Mouse (Mus musculus): ENCODE data around the gene Pold4. TPM values are rescaled to one million over a fixed set of nuclear protein-coding genes. Genes with fewer than 3 reads are reported as not detected.

Gene Pold4
- 10 to 100 TPM in 1 of 2 experiments, 1 to 10 TPM in 1; 9.7 to 11.1 TPM for total RNA-seq (2021)

- intact Hi-C loops (cut with DNase I) = no loop called here
- peak; percentile 98 for DNase-seq (ENCODE audit: low spot score)
Measured at GRCm38 (mm10) chr19:4231253-4232185, at the start of gene Pold4. TSS of gene Pold4 (plus strand) at chr19:4231899.

- intact Hi-C loops (cut with DNase I) = no loop called here
- no peak for DNase-seq (ENCODE audit: low spot score)
Measured at GRCm38 (mm10) chr19:4183689-4184088, 48.0 kb upstream of the Pold4 start.

- intact Hi-C loops (cut with DNase I) = no loop called here
- DNase-seq (ENCODE audit: low spot score) = no peak
Measured at GRCm38 (mm10) chr19:4184976-4185975, 46.4 kb upstream of the Pold4 start.

- intact Hi-C loops (cut with DNase I) = loop anchor here (2.0 kb wide), 1 partner anchor 15 kb away; no protein-coding TSS in a partner anchor
- no peak for DNase-seq (ENCODE audit: low spot score)
Measured at GRCm38 (mm10) chr19:4187303-4187702, 44.4 kb upstream of the Pold4 start.

- intact Hi-C loops (cut with DNase I) = no loop called here
- DNase-seq (ENCODE audit: low spot score) = no peak
Measured at GRCm38 (mm10) chr19:4189051-4189620, 42.6 kb upstream of the Pold4 start.

GRCm38 (mm10) chr19:4190831-4191334 lies 40.8 kb upstream of the Pold4 start, which contains the start of gene Tbc1d10c:
TSS of gene Tbc1d10c (minus strand) at chr19:4191284.
- intact Hi-C loops (cut with DNase I) = no loop called here

DNA sequence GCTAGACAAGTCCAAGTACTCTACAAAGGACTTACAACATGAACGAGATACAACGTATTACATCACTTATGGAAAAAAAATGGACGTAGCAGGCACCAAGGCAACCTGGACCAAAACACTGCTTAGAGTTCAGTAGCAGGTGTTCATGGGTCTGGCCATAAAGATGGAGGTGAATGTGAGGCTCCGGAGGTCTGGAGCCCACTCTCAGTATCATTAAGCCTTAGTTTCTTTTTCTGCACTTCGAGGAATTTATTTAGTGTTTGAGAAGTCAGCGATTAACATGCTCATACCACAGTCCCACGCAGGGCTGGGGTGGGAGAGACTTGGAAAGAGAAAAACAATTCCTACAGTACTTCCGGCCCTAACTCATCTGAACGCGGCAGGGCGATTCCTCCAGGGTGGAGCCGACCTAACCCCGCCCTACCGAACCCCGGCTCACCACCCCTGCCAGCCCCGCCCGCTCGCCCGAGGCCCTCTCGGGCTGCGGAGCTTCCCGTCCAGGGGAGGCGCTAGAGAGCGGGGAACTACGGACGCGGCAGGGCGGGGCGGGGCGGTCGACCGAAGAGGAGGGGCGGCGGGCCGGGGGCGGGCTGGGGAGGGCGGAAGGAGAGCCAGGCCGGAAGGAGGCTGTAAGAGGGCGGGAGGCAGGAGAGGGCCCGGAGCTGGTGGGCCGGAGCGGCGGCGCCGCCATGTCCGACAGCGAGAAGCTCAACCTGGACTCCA lies 40.0 kb upstream of the Pold4 start, which contains the start of gene Ppp1ca:
Ppp1ca (plus strand) TSS at position 538 of the 723 bp plus-strand sequence.
- DNase-seq (ENCODE audit: low spot score) = peak; percentile 89
- intact Hi-C loops (cut with DNase I) = no loop called here

More at GRCm38 (mm10) chr19:4190831-4191334, 40.8 kb upstream of the Pold4 start, which contains the start of gene Tbc1d10c:
- no peak for DNase-seq (ENCODE audit: low spot score)

DNA sequence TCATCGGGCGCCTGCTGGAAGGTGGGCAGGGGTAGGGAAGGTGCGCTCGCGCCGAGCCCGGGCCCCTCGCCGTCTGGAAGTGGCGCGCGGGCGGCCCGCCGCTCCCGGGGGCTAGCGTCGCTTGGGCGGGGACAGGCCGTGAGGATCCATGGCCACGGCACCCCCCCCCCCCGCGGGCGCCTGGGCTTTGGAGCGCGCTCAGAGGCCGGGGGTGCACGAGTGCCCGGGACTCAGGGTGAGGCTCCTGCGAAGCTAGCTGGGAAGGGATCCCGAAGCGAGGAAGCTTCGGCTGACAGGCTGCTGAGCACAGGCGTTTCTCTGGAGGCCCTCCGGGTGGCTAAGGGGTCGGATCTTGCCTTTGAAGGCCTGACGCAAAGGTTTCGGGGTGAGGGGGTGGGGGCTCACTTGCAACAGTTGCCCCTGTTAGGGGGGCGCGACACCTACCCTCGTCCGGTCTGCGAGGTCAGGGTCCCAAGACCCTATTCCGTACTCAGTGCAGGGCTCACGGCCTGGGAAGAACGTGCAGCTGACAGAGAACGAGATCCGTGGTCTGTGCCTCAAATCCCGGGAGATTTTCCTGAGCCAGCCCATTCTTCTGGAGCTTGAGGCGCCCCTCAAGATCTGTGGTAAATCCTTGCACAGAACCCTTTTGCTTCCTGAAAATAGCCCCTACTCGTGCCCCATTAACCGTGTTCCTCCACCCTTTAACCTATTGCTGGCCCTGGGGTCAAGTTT lies 39.3 kb upstream of the Pold4 start:
- no peak for DNase-seq (ENCODE audit: low spot score)
- intact Hi-C loops (cut with DNase I) = no loop called here

DNA sequence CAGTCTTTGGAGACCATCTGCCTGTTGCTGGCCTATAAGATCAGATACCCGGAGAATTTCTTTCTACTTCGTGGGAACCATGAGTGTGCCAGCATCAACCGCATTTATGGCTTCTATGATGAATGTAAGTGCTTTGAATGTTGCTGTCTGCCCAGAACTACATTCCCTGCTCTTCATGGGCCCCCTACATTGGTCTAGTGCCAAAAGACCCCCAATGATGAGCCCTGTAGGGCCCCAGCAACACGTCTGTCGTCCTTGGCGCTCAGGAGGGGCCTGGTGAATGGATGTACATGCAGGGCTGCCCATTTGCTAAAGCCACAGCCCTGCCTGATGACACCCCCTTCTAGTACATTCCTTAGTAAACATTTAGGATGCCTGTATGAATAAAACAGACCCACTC lies 38.6 kb upstream of the Pold4 start:
- DNase-seq (ENCODE audit: low spot score) = no peak
- intact Hi-C loops (cut with DNase I) = no loop called here

GRCm38 (mm10) chr19:4194021-4194724 lies 37.5 kb upstream of the Pold4 start:
- DNase-seq (ENCODE audit: low spot score) = no peak
- intact Hi-C loops (cut with DNase I) = no loop called here

DNA sequence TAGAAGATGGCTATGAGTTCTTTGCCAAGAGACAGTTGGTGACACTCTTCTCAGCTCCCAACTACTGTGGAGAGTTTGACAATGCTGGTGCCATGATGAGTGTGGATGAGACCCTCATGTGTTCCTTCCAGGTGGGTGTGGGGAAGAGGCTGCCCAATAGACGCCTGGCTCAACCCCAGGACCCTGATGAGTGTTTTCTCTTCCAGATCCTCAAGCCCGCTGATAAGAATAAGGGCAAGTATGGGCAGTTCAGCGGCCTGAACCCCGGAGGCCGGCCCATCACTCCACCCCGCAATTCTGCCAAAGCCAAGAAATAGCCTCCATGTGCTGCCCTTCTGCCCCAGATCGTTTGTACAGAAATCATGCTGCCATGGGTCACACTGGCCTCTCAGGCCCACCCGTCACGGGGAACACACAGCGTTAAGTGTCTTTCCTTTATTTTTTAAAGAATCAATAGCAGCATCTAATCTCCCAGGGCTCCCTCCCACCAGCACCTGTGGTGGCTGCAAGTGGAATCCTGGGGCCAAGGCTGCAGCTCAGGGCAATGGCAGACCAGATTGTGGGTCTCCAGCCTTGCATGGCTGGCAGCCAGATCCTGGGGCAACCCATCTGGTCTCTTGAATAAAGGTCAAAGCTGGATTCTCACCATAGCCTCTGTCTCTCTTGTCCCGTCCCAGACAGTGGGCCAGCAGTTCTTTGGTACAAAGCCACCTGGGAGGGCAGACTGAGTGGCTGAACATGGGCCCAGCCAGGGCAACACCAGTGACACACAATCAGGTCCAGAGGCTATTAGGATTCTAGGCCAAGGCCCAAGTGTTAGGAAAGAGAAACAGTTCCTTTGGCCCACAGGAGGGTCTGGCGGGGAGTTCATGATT lies 36.7 kb upstream of the Pold4 start:
- no peak for DNase-seq (ENCODE audit: low spot score)
- intact Hi-C loops (cut with DNase I) = no loop called here

DNA sequence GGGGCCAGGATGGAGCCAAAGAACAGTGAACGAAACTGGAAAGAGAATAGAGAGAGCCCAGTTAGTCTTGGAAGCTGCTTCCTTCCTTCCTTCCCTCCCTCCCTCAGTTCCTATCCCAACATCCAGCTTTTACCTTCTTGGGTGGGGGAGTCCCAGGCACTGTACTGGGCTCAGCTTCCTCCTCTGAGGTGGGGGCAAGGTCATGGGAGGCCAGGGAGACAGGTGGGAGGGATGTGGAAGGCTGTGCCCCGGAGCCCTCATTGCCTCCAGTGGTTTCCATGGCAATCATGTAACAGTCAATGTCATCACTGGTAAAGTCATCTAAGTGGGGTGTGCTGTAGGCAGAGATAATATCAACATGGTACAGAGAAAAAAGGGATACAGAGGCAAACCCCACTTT lies 35.7 kb upstream of the Pold4 start:
- no peak for DNase-seq (ENCODE audit: low spot score)
- intact Hi-C loops (cut with DNase I) = no loop called here

- no peak for DNase-seq (ENCODE audit: low spot score)
- intact Hi-C loops (cut with DNase I) = no loop called here
Measured at GRCm38 (mm10) chr19:4196548-4196947, 35.2 kb upstream of the Pold4 start.

- no peak for DNase-seq (ENCODE audit: low spot score)
- intact Hi-C loops (cut with DNase I) = no loop called here
Measured at GRCm38 (mm10) chr19:4197180-4197579, 34.5 kb upstream of the Pold4 start.

- peak; percentile 93 for DNase-seq (ENCODE audit: low spot score)
- intact Hi-C loops (cut with DNase I) = loop anchor here (5.0 kb wide), 1 partner anchor 34 kb away; no protein-coding TSS in a partner anchor
Measured at GRCm38 (mm10) chr19:4201291-4201909, 30.3 kb upstream of the Pold4 start, which contains the start of gene Rad9a. TSS of gene Rad9a (minus strand) at chr19:4201662.

GRCm38 (mm10) chr19:4202149-4202548 lies 29.6 kb upstream of the Pold4 start:
- intact Hi-C loops (cut with DNase I) = loop anchor here (5.0 kb wide), 1 partner anchor 35 kb away; no protein-coding TSS in a partner anchor
- no peak for DNase-seq (ENCODE audit: low spot score)

Data from heart, postnatal 25 days (tissue).